Mouse (Mus musculus): ENCODE data around the gene Ankrd34b. TPM values are rescaled to one million over a fixed set of nuclear protein-coding genes. Genes with fewer than 3 reads are reported as not detected.

Ankrd34b gene
- polyA plus RNA-seq, 1 experiment from 2014 or later = 5.0 TPM

- H3K27me3 ChIP-seq (replicated peaks; ENCODE audit: control insufficient read depth, insufficient read depth, low read length) = peaks cover 5% of the 10 kb centered on the region; the same call in 1 of the 2 replicates
- WGBS = under 1% methylated on average over 68 of the region's 92 CpGs
- H3K4me3 ChIP-seq (ENCODE audit: low read length) = peak overlapping the region; percentile 83
- H3K36me3 ChIP-seq (ENCODE audit: control insufficient read depth, insufficient read depth, low read length) = no peaks in the 10 kb centered on the region; the same call in 1 of the 2 replicates
- H3K27ac ChIP-seq (ENCODE audit: low read depth, low read length) = peak overlapping the region; percentile 31; the same call in 1 of the 2 replicates
- peak; percentile 84 for ATAC-seq
- no peaks in the 10 kb centered on the region for H3K9me3 ChIP-seq (ENCODE audit: control insufficient read depth, low read length)
- peak overlapping the region; percentile 91 for H3K4me2 ChIP-seq (ENCODE audit: low read length)
- peaks cover 5% of the 10 kb centered on the region for H3K4me1 ChIP-seq (ENCODE audit: control insufficient read depth, insufficient read depth, low read depth, low read length)
- H3K9ac ChIP-seq (ENCODE audit: low read depth, low read length) = peak overlapping the region; percentile 75
These were observed 777 bp downstream of the Ankrd34b start for GRCm38 (mm10) chr13:92426294-92427051.

DNA sequence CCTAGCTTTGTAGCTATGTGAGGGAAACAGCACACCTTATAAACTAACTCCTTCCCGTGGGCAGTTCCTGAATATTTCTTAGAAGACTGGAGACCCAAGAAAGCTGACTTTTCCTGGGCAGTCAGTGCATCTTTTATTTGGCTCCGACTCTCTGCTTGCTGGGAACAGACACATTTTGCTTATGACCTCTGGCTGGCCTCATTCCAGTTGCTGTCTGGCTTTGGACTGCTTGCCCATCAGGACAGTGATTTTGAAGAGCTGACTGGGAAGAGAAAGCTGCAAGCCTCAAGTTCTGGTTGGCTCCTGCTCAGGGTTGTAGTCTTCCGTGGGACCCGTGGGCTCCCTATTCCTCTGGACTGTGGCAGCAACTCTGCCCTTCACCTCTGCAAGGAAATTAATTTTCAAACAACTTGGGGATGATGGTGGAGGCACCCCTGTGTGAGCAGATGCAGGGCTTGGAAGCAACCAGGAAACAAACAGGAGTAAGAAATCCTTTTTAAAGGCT, 1.7 kb downstream of the Ankrd34b start:
- Histone ChIP-seq H3K36me3 (ENCODE audit: control insufficient read depth, insufficient read depth, low read length) (no peaks in the 10 kb centered on the region; the same call in 1 of the 2 replicates), H3K4me2 (ENCODE audit: low read length) (peak overlapping the region; percentile 91), H3K9me3 (ENCODE audit: control insufficient read depth, low read length) (no peaks in the 10 kb centered on the region), H3K27me3 (replicated peaks; ENCODE audit: control insufficient read depth, insufficient read depth, low read length) (peaks cover 5% of the 10 kb centered on the region; the same call in 1 of the 2 replicates), H3K9ac (ENCODE audit: low read depth, low read length) (peak overlapping the region; percentile 75; the same call in 1 of the 2 replicates), H3K27ac (ENCODE audit: low read depth, low read length) (0 out of 2 replicates have a peak overlapping the region, but pooled peaks have one; percentile 23), H3K4me3 (ENCODE audit: low read length) (peak overlapping the region; percentile 83), H3K4me1 (ENCODE audit: control insufficient read depth, insufficient read depth, low read depth, low read length) (peaks cover 5% of the 10 kb centered on the region)
- ATAC-seq = no peak; the same call in 1 of the 2 replicates
- 32% methylated on average over 4 of the region's 4 CpGs for WGBS

DNA sequence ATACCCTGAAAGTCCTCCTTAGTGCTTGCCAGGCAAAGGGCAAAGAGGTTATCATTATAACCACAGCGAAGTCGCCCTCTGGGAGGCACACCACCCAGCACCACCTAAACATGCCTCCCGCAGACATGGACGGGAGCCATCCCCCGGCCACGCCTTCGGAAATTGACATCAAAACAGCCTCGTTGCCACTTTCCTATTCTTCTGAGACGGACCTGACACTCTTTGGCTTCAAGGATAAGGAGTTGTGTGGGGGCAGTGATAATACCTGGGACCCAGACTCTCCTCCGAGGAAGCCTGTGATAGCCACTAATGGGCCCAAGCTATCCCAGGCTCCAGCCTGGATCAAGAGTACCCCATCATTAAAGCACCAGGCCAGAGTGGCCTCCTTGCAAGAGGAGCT, 13.0 kb downstream of the Ankrd34b start:
- Histone ChIP-seq H3K9ac (ENCODE audit: low read depth, low read length) (no peak overlapping the region), H3K4me2 (ENCODE audit: low read length) (no peak overlapping the region), H3K36me3 (ENCODE audit: control insufficient read depth, insufficient read depth, low read length) (peaks cover 11% of the 10 kb centered on the region), H3K9me3 (ENCODE audit: control insufficient read depth, low read length) (no peaks in the 10 kb centered on the region), H3K27ac (ENCODE audit: low read depth, low read length) (no peak overlapping the region), H3K4me3 (ENCODE audit: low read length) (no peak overlapping the region), H3K4me1 (ENCODE audit: control insufficient read depth, insufficient read depth, low read depth, low read length) (no peaks in the 10 kb centered on the region), H3K27me3 (replicated peaks; ENCODE audit: control insufficient read depth, insufficient read depth, low read length) (no peaks in the 10 kb centered on the region)
- WGBS = 95% methylated on average over 10 of the region's 10 CpGs
- no peak for ATAC-seq

DNA sequence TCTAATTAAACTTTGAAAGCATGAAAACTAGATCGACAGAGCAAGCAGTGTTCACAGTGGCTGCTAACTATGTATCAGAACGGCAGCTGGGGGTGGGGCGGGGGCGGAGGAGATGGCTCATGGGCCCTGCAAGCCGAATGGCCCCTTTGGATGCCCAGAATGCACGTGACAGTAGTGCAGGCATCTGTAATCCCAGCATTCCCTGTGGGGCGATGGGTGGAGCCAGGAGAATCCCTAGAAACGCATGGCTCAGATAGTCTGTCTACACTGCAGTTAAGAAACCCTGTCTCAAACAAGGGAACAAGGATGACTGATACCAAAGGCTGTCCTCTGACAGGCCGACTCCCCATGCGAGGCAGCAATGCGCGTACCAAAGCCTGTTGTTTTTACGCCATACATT, 14.6 kb downstream of the Ankrd34b start:
- 77% methylated on average over 13 of the region's 13 CpGs for WGBS
- Histone ChIP-seq H3K4me3 (ENCODE audit: low read length) (no peak overlapping the region), H3K27ac (ENCODE audit: low read depth, low read length) (no peak overlapping the region), H3K27me3 (replicated peaks; ENCODE audit: control insufficient read depth, insufficient read depth, low read length) (no peaks in the 10 kb centered on the region), H3K4me2 (ENCODE audit: low read length) (no peak overlapping the region), H3K9ac (ENCODE audit: low read depth, low read length) (no peak overlapping the region), H3K4me1 (ENCODE audit: control insufficient read depth, insufficient read depth, low read depth, low read length) (no peaks in the 10 kb centered on the region), H3K36me3 (ENCODE audit: control insufficient read depth, insufficient read depth, low read length) (peaks cover 11% of the 10 kb centered on the region), H3K9me3 (ENCODE audit: control insufficient read depth, low read length) (no peaks in the 10 kb centered on the region)
- ATAC-seq = no peak

DNA sequence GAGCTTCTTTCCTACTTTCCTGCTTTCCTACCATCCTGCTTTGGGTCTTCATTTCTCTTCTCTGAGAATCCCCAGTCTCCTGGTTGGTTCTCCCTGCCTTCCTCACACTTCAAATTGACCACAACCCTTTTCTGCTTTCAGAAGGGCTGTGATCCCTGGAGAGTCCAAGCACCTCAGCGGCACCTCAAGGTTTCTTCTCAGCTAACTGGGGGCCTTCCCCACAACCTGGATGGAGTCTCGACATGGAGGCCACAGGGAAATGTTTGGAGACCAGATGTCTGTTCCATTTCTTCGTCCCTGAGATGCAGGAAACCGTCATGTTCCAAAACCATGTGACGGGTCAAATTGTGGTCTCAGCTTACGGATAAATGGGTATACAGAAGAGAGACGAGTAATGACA, 21.2 kb downstream of the Ankrd34b start:
- H3K36me3 ChIP-seq (ENCODE audit: control insufficient read depth, insufficient read depth, low read length) = no peaks in the 10 kb centered on the region
- ATAC-seq = no peak
- H3K4me3 ChIP-seq (ENCODE audit: low read length) = no peak overlapping the region
- no peaks in the 10 kb centered on the region for H3K9me3 ChIP-seq (ENCODE audit: control insufficient read depth, low read length)
- no peak overlapping the region for H3K9ac ChIP-seq (ENCODE audit: low read depth, low read length)
- H3K27ac ChIP-seq (ENCODE audit: low read depth, low read length) = no peak overlapping the region
- no peak overlapping the region for H3K4me2 ChIP-seq (ENCODE audit: low read length)
- no peaks in the 10 kb centered on the region for H3K4me1 ChIP-seq (ENCODE audit: control insufficient read depth, insufficient read depth, low read depth, low read length)
- 88% methylated on average over 7 of the region's 7 CpGs for WGBS
- no peaks in the 10 kb centered on the region for H3K27me3 ChIP-seq (replicated peaks; ENCODE audit: control insufficient read depth, insufficient read depth, low read length)

GRCm38 (mm10) chr13:92464698-92465097, 39.0 kb downstream of the Ankrd34b start:
- no peaks in the 10 kb centered on the region for H3K9me3 ChIP-seq (ENCODE audit: control insufficient read depth, low read length)
- ATAC-seq = no peak
- no peaks in the 10 kb centered on the region for H3K4me1 ChIP-seq (ENCODE audit: control insufficient read depth, insufficient read depth, low read depth, low read length)
- WGBS = 90% methylated on average over 3 of the region's 3 CpGs
- no peak overlapping the region for H3K9ac ChIP-seq (ENCODE audit: low read depth, low read length)
- H3K4me3 ChIP-seq (ENCODE audit: low read length) = no peak overlapping the region
- no peak overlapping the region for H3K4me2 ChIP-seq (ENCODE audit: low read length)
- no peaks in the 10 kb centered on the region for H3K27me3 ChIP-seq (replicated peaks; ENCODE audit: control insufficient read depth, insufficient read depth, low read length)
- H3K36me3 ChIP-seq (ENCODE audit: control insufficient read depth, insufficient read depth, low read length) = 0 out of 2 replicates have a peak, but pooled peaks cover 3% of the 10 kb centered on the region
- no peak overlapping the region for H3K27ac ChIP-seq (ENCODE audit: low read depth, low read length)

- no peak overlapping the region for H3K4me2 ChIP-seq (ENCODE audit: low read length)
- no peaks in the 10 kb centered on the region for H3K9me3 ChIP-seq (ENCODE audit: control insufficient read depth, low read length)
- H3K4me1 ChIP-seq (ENCODE audit: control insufficient read depth, insufficient read depth, low read depth, low read length) = no peaks in the 10 kb centered on the region
- 0 out of 2 replicates have a peak, but pooled peaks cover 3% of the 10 kb centered on the region for H3K36me3 ChIP-seq (ENCODE audit: control insufficient read depth, insufficient read depth, low read length)
- H3K27ac ChIP-seq (ENCODE audit: low read depth, low read length) = no peak overlapping the region
- whole genome bisulfite sequencing = 75% methylated on average over 9 of the region's 9 CpGs
- H3K9ac ChIP-seq (ENCODE audit: low read depth, low read length) = no peak overlapping the region
- no peaks in the 10 kb centered on the region for H3K27me3 ChIP-seq (replicated peaks; ENCODE audit: control insufficient read depth, insufficient read depth, low read length)
- H3K4me3 ChIP-seq (ENCODE audit: low read length) = no peak overlapping the region
- no peak for ATAC-seq
These were observed 42.2 kb downstream of the Ankrd34b start for GRCm38 (mm10) chr13:92467891-92468290.

GRCm38 (mm10) chr13:92469381-92469780, 43.7 kb downstream of the Ankrd34b start:
- ATAC-seq = no peak
- Histone ChIP-seq H3K4me3 (ENCODE audit: low read length) (no peak overlapping the region), H3K4me1 (ENCODE audit: control insufficient read depth, insufficient read depth, low read depth, low read length) (no peaks in the 10 kb centered on the region), H3K9me3 (ENCODE audit: control insufficient read depth, low read length) (no peaks in the 10 kb centered on the region), H3K36me3 (ENCODE audit: control insufficient read depth, insufficient read depth, low read length) (0 out of 2 replicates have a peak, but pooled peaks cover 3% of the 10 kb centered on the region), H3K27ac (ENCODE audit: low read depth, low read length) (no peak overlapping the region), H3K4me2 (ENCODE audit: low read length) (no peak overlapping the region), H3K27me3 (replicated peaks; ENCODE audit: control insufficient read depth, insufficient read depth, low read length) (no peaks in the 10 kb centered on the region), H3K9ac (ENCODE audit: low read depth, low read length) (no peak overlapping the region)
- 81% methylated on average over 2 of the region's 2 CpGs for WGBS

GRCm38 (mm10) chr13:92470151-92470550, 44.5 kb downstream of the Ankrd34b start:
- Histone ChIP-seq H3K9ac (ENCODE audit: low read depth, low read length) (no peak overlapping the region), H3K27ac (ENCODE audit: low read depth, low read length) (no peak overlapping the region), H3K36me3 (ENCODE audit: control insufficient read depth, insufficient read depth, low read length) (0 out of 2 replicates have a peak, but pooled peaks cover 3% of the 10 kb centered on the region), H3K4me3 (ENCODE audit: low read length) (no peak overlapping the region), H3K27me3 (replicated peaks; ENCODE audit: control insufficient read depth, insufficient read depth, low read length) (no peaks in the 10 kb centered on the region), H3K9me3 (ENCODE audit: control insufficient read depth, low read length) (no peaks in the 10 kb centered on the region), H3K4me2 (ENCODE audit: low read length) (no peak overlapping the region), H3K4me1 (ENCODE audit: control insufficient read depth, insufficient read depth, low read depth, low read length) (no peaks in the 10 kb centered on the region)
- no peak for ATAC-seq
- WGBS = 78% methylated on average over 2 of the region's 2 CpGs

Data from hindbrain, embryonic 16.5 days (tissue).